Mouse (Mus musculus): Measurements from ENCODE around the gene Enpp6. TPM values are rescaled to one million over a fixed set of nuclear protein-coding genes. Genes with fewer than 3 reads are reported as not detected.

Gene Enpp6
- 1 to 10 TPM; 2.4 to 7.3 (median 3.1) TPM for total RNA-seq (2022)

GRCm38 (mm10) chr8:46986386-46987140 lies at the start of gene Enpp6:
Gene Enpp6, plus strand, starts transcription at chr8:46986887.
- DNase-seq (ENCODE audit: low spot score): no peak

- DNase-seq (ENCODE audit: low spot score): no peak
Observed at GRCm38 (mm10) chr8:46938218-46938617, 48.5 kb upstream of the Enpp6 start.

GRCm38 (mm10) chr8:46941295-46941694 lies 45.4 kb upstream of the Enpp6 start:
- peak; percentile 89 for DNase-seq (ENCODE audit: low spot score)

- DNase-seq (ENCODE audit: low spot score): no peak
Observed at GRCm38 (mm10) chr8:46941731-46942650, 44.7 kb upstream of the Enpp6 start.

- no peak for DNase-seq (ENCODE audit: low spot score)
Observed at GRCm38 (mm10) chr8:46942651-46943024, 44.0 kb upstream of the Enpp6 start.

GRCm38 (mm10) chr8:46943337-46943736 lies 43.4 kb upstream of the Enpp6 start:
- no peak for DNase-seq (ENCODE audit: low spot score)

- DNase-seq (ENCODE audit: low spot score): no peak
Observed at GRCm38 (mm10) chr8:46946181-46946580, 40.5 kb upstream of the Enpp6 start.

- no peak for DNase-seq (ENCODE audit: low spot score)
Observed at GRCm38 (mm10) chr8:46948091-46948757, 38.5 kb upstream of the Enpp6 start.

- DNase-seq (ENCODE audit: low spot score): peak; percentile 69
Observed at GRCm38 (mm10) chr8:46953472-46953871, 33.2 kb upstream of the Enpp6 start.

GRCm38 (mm10) chr8:46962630-46963427 lies 23.9 kb upstream of the Enpp6 start:
- no peak for DNase-seq (ENCODE audit: low spot score)

GRCm38 (mm10) chr8:46963619-46964145 lies 23.0 kb upstream of the Enpp6 start:
- DNase-seq (ENCODE audit: low spot score): no peak

GRCm38 (mm10) chr8:46965812-46966211 lies 20.9 kb upstream of the Enpp6 start:
- DNase-seq (ENCODE audit: low spot score): no peak

GRCm38 (mm10) chr8:46968721-46969120 lies 18.0 kb upstream of the Enpp6 start:
- DNase-seq (ENCODE audit: low spot score): no peak

- DNase-seq (ENCODE audit: low spot score): no peak
Observed at GRCm38 (mm10) chr8:46969386-46969785, 17.3 kb upstream of the Enpp6 start.

- no peak for DNase-seq (ENCODE audit: low spot score)
Observed at GRCm38 (mm10) chr8:46977376-46977775, 9.3 kb upstream of the Enpp6 start.

GRCm38 (mm10) chr8:46982166-46982565 lies 4.5 kb upstream of the Enpp6 start:
- no peak for DNase-seq (ENCODE audit: low spot score)

GRCm38 (mm10) chr8:46982770-46983169 lies 3.9 kb upstream of the Enpp6 start:
- DNase-seq (ENCODE audit: low spot score): peak; percentile 83

GRCm38 (mm10) chr8:46984647-46985046 lies 2.0 kb upstream of the Enpp6 start:
- DNase-seq (ENCODE audit: low spot score): no peak

GRCm38 (mm10) chr8:46988366-46988765 lies 1.7 kb downstream of the Enpp6 start:
- DNase-seq (ENCODE audit: low spot score): no peak

- DNase-seq (ENCODE audit: low spot score): no peak
Observed at GRCm38 (mm10) chr8:46991081-46991480, 4.4 kb downstream of the Enpp6 start.

- no peak for DNase-seq (ENCODE audit: low spot score)
Observed at GRCm38 (mm10) chr8:46992579-46992978, 5.9 kb downstream of the Enpp6 start.

Measured in heart, adult 8-10 months (tissue).